Mouse (Mus musculus) olfactory bulb, adult 2 months (tissue): ENCODE measurements around the gene Gja8.

Experiments used
- CTCF ChIP-seq: fragments of 200-500 bp; IDR thresholded peaks from 2 replicates; pipeline ENCODE4 v1.5.1; 2012; ENCODE audit warnings: low read depth, mild to moderate bottlenecking, low read length, moderate library complexity; ENCODE audit not compliant: insufficient read depth
- POLR2A ChIP-seq: fragments of 200-500 bp; IDR thresholded peaks from 2 replicates; pipeline ENCODE4 v1.6.1; 2012; ENCODE audit warnings: mild to moderate bottlenecking, low read depth, low read length, moderate library complexity; ENCODE audit not compliant: insufficient read depth

GRCm38 (mm10) chr3:96868566-96868965 is 57.3 kb downstream of the Gja8 start:
- TF ChIP-seq POLR2A (no peak), CTCF (no peak)
